Mouse (Mus musculus): ENCODE measurements at regions not wholly inside any gene's neighbourhood (a gene's known extent, or its start where the extent isn't known, plus 50 kb on each side); places are given as distances from the start of the nearest gene placed in this dataset.

DNA sequence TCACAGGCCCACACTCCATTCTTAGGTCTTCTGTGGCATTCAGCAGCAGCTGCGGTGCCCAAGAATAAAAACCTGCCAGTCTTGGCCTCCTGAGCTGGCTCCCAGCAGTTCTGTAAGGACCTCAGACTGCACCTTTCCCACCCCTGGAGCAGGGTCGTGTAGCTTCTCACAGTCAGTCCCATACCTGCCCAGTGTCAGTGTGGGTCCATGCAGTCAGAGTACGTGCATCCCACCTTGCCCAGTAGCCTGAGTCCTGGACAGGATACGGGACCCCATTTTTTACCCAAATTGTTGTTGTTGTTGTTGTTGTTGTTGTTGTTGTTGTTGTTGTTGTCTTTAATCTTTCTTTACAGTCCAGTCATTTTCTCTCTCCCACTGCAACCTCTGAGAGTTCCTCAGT is 6811.3 kb downstream of the 9330182O14Rik start:
- no peak for ATAC-seq
- Histone ChIP-seq H3K27me3 (replicated peaks; ENCODE audit: control insufficient read depth, insufficient read depth, low read length) (no peaks in the 10 kb centered on the region), H3K27ac (ENCODE audit: low read depth, low read length) (no peak overlapping the region), H3K4me2 (ENCODE audit: low read length) (no peak overlapping the region), H3K9ac (ENCODE audit: low read length) (no peak overlapping the region), H3K4me3 (ENCODE audit: low read depth, low read length) (no peak overlapping the region), H3K4me1 (ENCODE audit: control insufficient read depth, insufficient read depth, low read length) (no peaks in the 10 kb centered on the region), H3K36me3 (ENCODE audit: control insufficient read depth, insufficient read depth, low read length) (no peaks in the 10 kb centered on the region), H3K9me3 (replicated peaks; ENCODE audit: control insufficient read depth, low read length) (no peaks in the 10 kb centered on the region)
- 87% methylated on average over 4 of the region's 4 CpGs for WGBS
- no peak for DNase-seq (ENCODE audit: low spot score)

DNA sequence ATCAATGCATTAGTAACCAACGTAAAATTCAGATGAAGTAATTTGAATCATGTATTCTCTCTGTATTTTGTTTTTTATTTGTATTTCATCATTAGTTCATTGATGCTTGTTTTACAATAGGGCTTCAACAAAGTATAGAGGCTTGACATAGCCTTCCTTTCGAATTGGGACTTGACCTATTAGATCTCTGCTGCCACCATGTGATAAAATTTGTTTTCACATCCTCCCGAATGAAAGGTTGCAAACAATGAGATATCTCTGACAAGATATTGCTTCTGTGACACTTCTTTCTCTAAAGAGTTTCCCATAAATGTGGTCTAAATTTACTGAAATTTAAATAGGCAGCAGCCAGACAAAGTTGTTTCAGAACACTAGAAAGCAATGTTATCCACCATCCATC is 6856.0 kb downstream of the 9330182O14Rik start:
- H3K36me3 ChIP-seq (ENCODE audit: control insufficient read depth, insufficient read depth, low read length): no peaks in the 10 kb centered on the region
- H3K27me3 ChIP-seq (replicated peaks; ENCODE audit: control insufficient read depth, insufficient read depth, low read length): no peaks in the 10 kb centered on the region
- DNase-seq (ENCODE audit: low spot score) (peak; percentile 33), ATAC-seq (no peak)
- no peak overlapping the region for H3K4me3 ChIP-seq (ENCODE audit: low read depth, low read length)
- H3K4me2 ChIP-seq (ENCODE audit: low read length): no peak overlapping the region
- no peaks in the 10 kb centered on the region for H3K9me3 ChIP-seq (replicated peaks; ENCODE audit: control insufficient read depth, low read length)
- no peaks in the 10 kb centered on the region for H3K4me1 ChIP-seq (ENCODE audit: control insufficient read depth, insufficient read depth, low read length)
- H3K27ac ChIP-seq (ENCODE audit: low read depth, low read length): no peak overlapping the region
- WGBS: 49% methylated on average over 3 of the region's 3 CpGs
- no peak overlapping the region for H3K9ac ChIP-seq (ENCODE audit: low read length)

- ATAC-seq (no peak), DNase-seq (ENCODE audit: low spot score) (no peak)
- WGBS: 53% methylated on average over 3 of the region's 3 CpGs
- Histone ChIP-seq H3K36me3 (ENCODE audit: control insufficient read depth, insufficient read depth, low read length) (no peaks in the 10 kb centered on the region), H3K4me3 (ENCODE audit: low read depth, low read length) (no peak overlapping the region), H3K9ac (ENCODE audit: low read length) (no peak overlapping the region), H3K4me1 (ENCODE audit: control insufficient read depth, insufficient read depth, low read length) (no peaks in the 10 kb centered on the region), H3K4me2 (ENCODE audit: low read length) (no peak overlapping the region), H3K27ac (ENCODE audit: low read depth, low read length) (no peak overlapping the region), H3K9me3 (replicated peaks; ENCODE audit: control insufficient read depth, low read length) (0 out of 2 replicates have a peak, but pooled peaks cover 2% of the 10 kb centered on the region), H3K27me3 (replicated peaks; ENCODE audit: control insufficient read depth, insufficient read depth, low read length) (no peaks in the 10 kb centered on the region)
Measured at GRCm38 (mm10) chr15:46997106-46997505, 6862.9 kb downstream of the 9330182O14Rik start.

All from forebrain, embryonic 14.5 days (tissue).